Mouse (Mus musculus): ENCODE results near the gene Smyd2. TPM values are rescaled to one million over a fixed set of nuclear protein-coding genes. Genes with fewer than 3 reads are reported as not detected.

Smyd2 gene
- polyA plus RNA-seq (2015; fragmentation: Nextera tagmentation; extraction: Ambion mirVana): 75.0 and 78.5 TPM in 2 replicates

DNA sequence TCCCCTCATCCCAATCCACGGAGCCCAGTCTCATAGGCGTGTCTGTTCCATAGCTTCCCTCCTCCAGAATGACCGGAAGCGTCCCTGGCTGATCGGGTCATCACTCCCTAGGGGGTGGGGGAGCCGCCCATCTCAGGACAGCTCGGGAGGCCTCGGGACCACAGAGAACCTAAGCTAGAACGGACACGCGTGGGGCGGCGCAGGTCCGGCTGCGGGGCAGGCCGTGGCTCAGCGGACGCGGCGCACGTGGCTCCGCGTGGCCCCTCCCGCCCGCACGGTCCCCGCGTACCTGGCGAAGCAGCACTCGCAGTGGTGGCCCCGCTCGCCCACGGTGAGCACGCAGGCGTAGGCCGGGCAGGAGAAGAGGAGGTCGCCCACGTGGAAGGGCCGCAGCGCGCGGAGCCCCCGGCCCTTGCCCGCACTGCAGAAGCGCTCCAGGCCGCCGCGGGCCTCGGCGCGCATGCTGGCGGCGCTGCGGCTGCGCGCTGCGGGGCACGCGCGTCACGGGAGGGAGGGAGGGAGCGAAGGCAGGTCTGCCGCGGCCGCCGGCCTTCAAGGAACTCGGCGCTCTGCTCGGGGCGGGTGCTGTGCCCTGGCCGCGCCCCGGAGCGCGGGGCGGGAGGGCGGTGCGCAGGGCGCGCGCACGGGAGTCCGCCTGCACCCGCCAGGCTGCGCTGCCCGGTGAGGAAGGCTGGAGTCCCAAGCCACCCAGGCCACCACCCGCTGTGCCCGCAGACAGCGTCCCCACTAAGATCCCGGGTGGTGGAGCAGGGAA lies at the start of gene Smyd2:
Smyd2 (minus strand) TSS at position 546 of the 775 bp plus-strand sequence.
- no peaks in the 10 kb centered on the region; the same call in 1 of the 2 replicates for H3K27me3 ChIP-seq
- peaks cover 22% of the 10 kb centered on the region for H3K4me1 ChIP-seq (replicated peaks)
- no peaks in the 10 kb centered on the region for H3K36me3 ChIP-seq
- peak within 1 kb of the TSS; percentile 83 for H3K4me3 ChIP-seq
- no peaks in the 10 kb centered on the region for H3K9me3 ChIP-seq
- peak within 1 kb of the TSS; percentile 46 for H3K27ac ChIP-seq (replicated peaks)
- H3K4me2 ChIP-seq: peak within 1 kb of the TSS; percentile 96
- under 1% methylated on average over 69 of the region's 90 CpGs for WGBS
- ATAC-seq (ENCODE audit: low FRiP score, low read depth): peak; percentile 87
- peak within 1 kb of the TSS; percentile 83 for H3K9ac ChIP-seq

GRCm38 (mm10) chr1:189970381-189970780 lies 48.2 kb upstream of the Smyd2 start:
- H3K4me1 ChIP-seq (replicated peaks): peaks cover 3% of the 10 kb centered on the region; the same call in 1 of the 2 replicates
- H3K9ac ChIP-seq: no peak overlapping the region
- no peaks in the 10 kb centered on the region for H3K27me3 ChIP-seq
- WGBS: 89% methylated on average over 8 of the region's 8 CpGs
- H3K9me3 ChIP-seq: no peaks in the 10 kb centered on the region
- H3K36me3 ChIP-seq: no peaks in the 10 kb centered on the region
- no peak overlapping the region for H3K4me2 ChIP-seq
- H3K4me3 ChIP-seq: no peak overlapping the region
- ATAC-seq (ENCODE audit: low FRiP score, low read depth): no peak
- H3K27ac ChIP-seq (replicated peaks): no peak overlapping the region

- Histone ChIP-seq H3K27ac (replicated peaks) (no peak overlapping the region), H3K9ac (no peak overlapping the region), H3K9me3 (no peaks in the 10 kb centered on the region), H3K36me3 (no peaks in the 10 kb centered on the region), H3K27me3 (no peaks in the 10 kb centered on the region), H3K4me2 (no peak overlapping the region), H3K4me1 (replicated peaks) (peaks cover 3% of the 10 kb centered on the region; the same call in 1 of the 2 replicates), H3K4me3 (no peak overlapping the region)
- WGBS: 78% methylated on average over 4 of the region's 4 CpGs
- no peak for ATAC-seq (ENCODE audit: low FRiP score, low read depth)
These were observed 45.9 kb upstream of the Smyd2 start for GRCm38 (mm10) chr1:189968027-189968426.

DNA sequence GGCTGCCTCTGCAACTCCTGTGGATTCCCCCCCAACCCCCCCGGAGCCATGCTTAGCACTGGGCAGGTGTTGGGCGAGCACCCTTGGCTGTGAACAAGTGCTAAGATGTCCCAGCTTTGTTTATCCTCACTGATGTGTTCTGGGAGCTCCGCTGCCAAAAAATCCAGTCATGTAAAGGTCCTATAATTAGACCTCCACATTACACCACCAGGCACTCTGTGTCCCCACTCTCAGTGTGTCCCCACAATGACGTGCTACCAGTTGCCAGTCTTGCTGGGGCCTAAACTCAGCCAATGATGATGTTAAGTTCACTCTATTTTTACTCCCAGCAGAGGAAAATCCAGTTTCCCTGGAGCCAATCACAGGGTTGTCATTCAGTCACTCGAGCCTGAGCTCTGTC lies 38.3 kb upstream of the Smyd2 start:
- 73% methylated on average over 5 of the region's 5 CpGs for WGBS
- Histone ChIP-seq H3K9me3 (no peaks in the 10 kb centered on the region), H3K36me3 (no peaks in the 10 kb centered on the region), H3K4me2 (no peak overlapping the region), H3K9ac (no peak overlapping the region), H3K27ac (replicated peaks) (no peak overlapping the region), H3K27me3 (no peaks in the 10 kb centered on the region), H3K4me3 (no peak overlapping the region), H3K4me1 (replicated peaks) (no peaks in the 10 kb centered on the region)
- no peak for ATAC-seq (ENCODE audit: low FRiP score, low read depth)

GRCm38 (mm10) chr1:189959802-189960201 lies 37.6 kb upstream of the Smyd2 start:
- no peaks in the 10 kb centered on the region for H3K9me3 ChIP-seq
- H3K4me2 ChIP-seq: no peak overlapping the region
- H3K27ac ChIP-seq (replicated peaks): no peak overlapping the region
- no peaks in the 10 kb centered on the region for H3K4me1 ChIP-seq (replicated peaks)
- H3K36me3 ChIP-seq: no peaks in the 10 kb centered on the region
- no peak overlapping the region for H3K9ac ChIP-seq
- no peak for ATAC-seq (ENCODE audit: low FRiP score, low read depth)
- H3K27me3 ChIP-seq: no peaks in the 10 kb centered on the region
- WGBS: 89% methylated on average over 8 of the region's 8 CpGs
- H3K4me3 ChIP-seq: no peak overlapping the region

DNA sequence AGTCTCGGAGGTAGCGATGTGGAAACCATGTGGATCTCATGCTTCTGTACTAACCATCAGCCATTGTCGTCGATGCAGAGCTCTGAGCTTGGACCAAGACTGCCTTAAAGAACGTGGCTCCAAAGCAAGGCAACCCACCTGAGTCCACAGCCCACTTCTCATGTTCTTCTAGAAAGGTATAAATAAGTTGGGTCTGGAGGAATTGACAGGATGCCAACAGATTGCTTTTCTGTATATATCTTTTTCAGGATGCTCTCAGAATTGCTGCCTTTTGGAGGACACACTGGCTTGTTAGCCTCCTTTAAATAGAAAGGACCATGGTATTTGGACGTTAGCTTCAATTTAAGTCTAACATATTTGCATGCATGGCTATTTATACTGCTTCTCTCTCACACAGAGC lies 29.7 kb upstream of the Smyd2 start:
- Histone ChIP-seq H3K9ac (no peak overlapping the region), H3K27ac (replicated peaks) (no peak overlapping the region), H3K9me3 (no peaks in the 10 kb centered on the region), H3K27me3 (no peaks in the 10 kb centered on the region), H3K4me1 (replicated peaks) (no peaks in the 10 kb centered on the region), H3K4me3 (no peak overlapping the region), H3K36me3 (no peaks in the 10 kb centered on the region), H3K4me2 (no peak overlapping the region)
- WGBS: 85% methylated on average over 6 of the region's 6 CpGs
- no peak for ATAC-seq (ENCODE audit: low FRiP score, low read depth)

DNA sequence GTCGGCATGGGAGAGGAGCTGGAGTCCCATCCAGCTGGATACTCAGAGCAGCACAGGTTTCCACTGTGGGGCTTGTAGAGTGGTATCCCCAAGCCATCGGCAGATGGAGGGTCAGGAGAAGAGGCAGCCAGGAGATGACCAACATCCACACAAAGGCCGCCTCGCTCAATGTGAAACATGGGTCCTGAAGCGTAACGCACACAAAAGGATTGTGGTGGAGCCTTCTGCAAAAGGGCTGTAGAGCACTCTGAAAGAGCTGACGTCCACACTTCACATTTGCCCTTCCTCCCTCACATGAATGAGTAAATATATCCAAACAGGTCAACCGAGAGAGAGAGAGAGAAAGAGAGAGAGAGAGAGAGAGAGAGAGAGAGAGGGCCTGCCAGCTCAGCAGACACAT lies 25.2 kb upstream of the Smyd2 start:
- WGBS: 47% methylated on average over 8 of the region's 8 CpGs
- no peak for ATAC-seq (ENCODE audit: low FRiP score, low read depth)

GRCm38 (mm10) chr1:189946126-189946525 lies 24.0 kb upstream of the Smyd2 start:
- ATAC-seq (ENCODE audit: low FRiP score, low read depth): no peak
- Histone ChIP-seq H3K4me1 (replicated peaks) (no peaks in the 10 kb centered on the region), H3K4me2 (no peak overlapping the region), H3K9ac (no peak overlapping the region), H3K27me3 (no peaks in the 10 kb centered on the region), H3K9me3 (no peaks in the 10 kb centered on the region), H3K4me3 (no peak overlapping the region), H3K36me3 (no peaks in the 10 kb centered on the region), H3K27ac (replicated peaks) (no peak overlapping the region)
- WGBS: 86% methylated on average over 8 of the region's 8 CpGs

More for the DNA sequence above, 25.2 kb upstream of the Smyd2 start:
- no peaks in the 10 kb centered on the region for H3K9me3 ChIP-seq
- no peak overlapping the region for H3K9ac ChIP-seq
- no peaks in the 10 kb centered on the region for H3K27me3 ChIP-seq
- no peaks in the 10 kb centered on the region for H3K4me1 ChIP-seq (replicated peaks)
- H3K27ac ChIP-seq (replicated peaks): no peak overlapping the region
- no peak overlapping the region for H3K4me3 ChIP-seq
- no peak overlapping the region for H3K4me2 ChIP-seq
- H3K36me3 ChIP-seq: no peaks in the 10 kb centered on the region

GRCm38 (mm10) chr1:189941786-189942185 lies 19.6 kb upstream of the Smyd2 start:
- no peak overlapping the region for H3K4me2 ChIP-seq
- no peaks in the 10 kb centered on the region for H3K36me3 ChIP-seq
- no peak overlapping the region for H3K4me3 ChIP-seq
- H3K9ac ChIP-seq: no peak overlapping the region
- H3K9me3 ChIP-seq: no peaks in the 10 kb centered on the region
- ATAC-seq (ENCODE audit: low FRiP score, low read depth): no peak
- H3K27ac ChIP-seq (replicated peaks): no peak overlapping the region
- WGBS: 92% methylated on average over 5 of the region's 5 CpGs
- no peaks in the 10 kb centered on the region for H3K4me1 ChIP-seq (replicated peaks)
- no peaks in the 10 kb centered on the region for H3K27me3 ChIP-seq

DNA sequence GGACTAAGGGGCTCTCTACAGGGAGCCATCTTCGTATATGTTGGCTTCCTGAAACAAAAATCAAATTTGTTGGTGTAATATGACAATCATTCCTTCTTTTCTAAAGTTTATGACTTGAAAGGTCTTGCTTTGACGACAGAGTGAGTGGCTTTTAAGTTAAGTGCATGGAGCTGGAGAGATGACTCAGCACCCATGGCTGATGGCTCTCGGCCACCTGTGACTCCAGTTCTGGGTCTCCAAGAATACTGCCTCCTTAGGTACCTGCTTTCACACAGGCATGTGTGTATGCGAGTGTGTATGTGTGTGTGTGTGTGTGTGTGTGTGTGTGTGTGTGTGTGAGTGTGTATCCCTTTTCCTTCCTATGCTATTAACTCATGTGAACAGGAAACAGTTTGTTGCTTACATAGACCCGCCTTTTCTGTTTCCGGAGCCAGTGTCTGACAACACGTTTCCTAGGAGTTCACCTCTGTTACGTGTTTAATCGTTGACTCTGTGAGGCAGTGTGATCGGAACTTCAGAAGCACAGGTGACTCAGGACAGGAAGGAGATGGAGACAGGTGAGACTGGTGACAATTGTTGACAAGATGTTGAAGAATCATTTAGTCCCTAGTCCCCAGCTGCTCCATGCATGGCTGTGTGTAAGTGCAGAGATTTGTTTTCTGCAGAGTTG lies 14.4 kb upstream of the Smyd2 start:
- Histone ChIP-seq H3K27me3 (no peaks in the 10 kb centered on the region), H3K9ac (no peak overlapping the region)
- 86% methylated on average over 10 of the region's 10 CpGs for WGBS

DNA sequence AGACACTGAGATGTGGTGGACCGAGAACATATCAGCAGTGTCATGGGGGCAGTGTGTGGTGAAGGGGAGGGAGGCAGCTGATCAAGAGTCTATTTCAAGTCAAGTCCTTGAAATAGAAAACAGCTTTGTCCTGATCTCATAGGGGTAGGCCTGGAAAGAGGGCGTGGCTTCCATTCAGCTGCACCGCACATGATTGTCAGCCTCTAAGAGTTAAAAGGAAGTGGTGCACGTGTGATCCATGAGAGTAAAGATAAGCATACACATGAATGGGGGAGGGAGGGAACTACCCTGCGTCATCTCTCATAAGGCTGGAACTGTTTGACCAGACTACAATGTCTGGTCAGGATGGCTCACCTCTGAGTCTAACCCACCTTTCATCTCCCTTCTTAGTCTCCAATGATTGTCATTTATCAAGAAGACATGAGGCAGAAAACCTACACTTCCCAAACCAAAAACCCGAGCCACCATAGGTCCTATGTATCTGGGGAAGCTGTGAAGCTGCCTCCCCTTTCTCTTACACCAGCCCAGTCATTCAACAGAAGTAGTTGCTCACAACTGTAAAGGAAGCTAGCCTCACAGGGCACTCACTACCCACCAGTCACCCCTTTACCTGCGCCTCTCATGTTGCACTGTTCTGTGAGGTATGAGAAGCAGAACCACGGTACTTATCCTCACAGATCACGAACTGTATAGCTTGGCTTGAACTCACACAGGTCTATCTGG lies 11.5 kb upstream of the Smyd2 start:
- H3K27ac ChIP-seq (replicated peaks): no peak overlapping the region
- no peaks in the 10 kb centered on the region for H3K27me3 ChIP-seq
- 73% methylated on average over 9 of the region's 9 CpGs for WGBS
- no peaks in the 10 kb centered on the region for H3K4me1 ChIP-seq (replicated peaks)
- no peaks in the 10 kb centered on the region for H3K36me3 ChIP-seq
- ATAC-seq (ENCODE audit: low FRiP score, low read depth): no peak
- H3K9ac ChIP-seq: no peak overlapping the region
- H3K4me3 ChIP-seq: no peak overlapping the region
- H3K9me3 ChIP-seq: no peaks in the 10 kb centered on the region
- H3K4me2 ChIP-seq: no peak overlapping the region

More for the DNA sequence above, 14.4 kb upstream of the Smyd2 start:
- no peak for ATAC-seq (ENCODE audit: low FRiP score, low read depth)
- Histone ChIP-seq H3K4me2 (no peak overlapping the region), H3K27ac (replicated peaks) (no peak overlapping the region), H3K4me1 (replicated peaks) (no peaks in the 10 kb centered on the region), H3K4me3 (no peak overlapping the region), H3K36me3 (no peaks in the 10 kb centered on the region), H3K9me3 (no peaks in the 10 kb centered on the region)

DNA sequence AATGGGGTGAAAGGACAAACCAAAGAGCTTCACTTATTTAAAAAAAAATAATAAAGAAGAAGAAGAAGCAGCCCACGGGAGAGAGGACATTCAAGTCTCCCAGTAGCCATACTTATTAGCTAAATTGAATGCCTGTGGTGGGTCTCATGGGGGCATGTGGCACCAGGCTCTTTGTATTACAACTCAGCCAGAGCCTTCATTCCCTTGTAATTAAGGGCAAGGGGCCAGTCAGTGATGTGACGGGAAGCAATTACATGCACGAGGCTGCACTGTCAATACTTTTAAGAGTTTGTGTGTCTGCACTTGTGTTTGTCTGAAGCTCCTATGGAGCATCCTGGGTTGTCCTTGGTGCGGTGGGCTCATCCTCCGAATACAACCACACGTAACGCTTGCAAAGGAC lies 10.8 kb upstream of the Smyd2 start:
- Histone ChIP-seq H3K27me3 (no peaks in the 10 kb centered on the region), H3K27ac (replicated peaks) (no peak overlapping the region), H3K9ac (no peak overlapping the region), H3K4me3 (no peak overlapping the region), H3K4me2 (no peak overlapping the region), H3K36me3 (no peaks in the 10 kb centered on the region), H3K9me3 (no peaks in the 10 kb centered on the region), H3K4me1 (replicated peaks) (no peaks in the 10 kb centered on the region)
- 54% methylated on average over 7 of the region's 7 CpGs for WGBS
- ATAC-seq (ENCODE audit: low FRiP score, low read depth): no peak

All from hindbrain, embryonic 15.5 days (tissue).